Mouse (Mus musculus): Measurements from ENCODE around the gene Sebox. TPM values are rescaled to one million over a fixed set of nuclear protein-coding genes. Genes with fewer than 3 reads are reported as not detected.

The Sebox gene
- polyA plus RNA-seq, 1 experiment from 2014 or later: not detected

GRCm38 (mm10) chr11:78495904-78496303 is 7.3 kb upstream of the Sebox start:
- H3K4me1 ChIP-seq (ENCODE audit: control insufficient read depth, insufficient read depth, low read length): peaks cover 10% of the 10 kb centered on the region
- no peak for ATAC-seq (replicated peaks; ENCODE audit: extremely low read depth, insufficient read depth, low FRiP score)
- no peak overlapping the region for H3K4me3 ChIP-seq (ENCODE audit: low read length)
- no peaks in the 10 kb centered on the region for H3K36me3 ChIP-seq (ENCODE audit: control insufficient read depth, insufficient read depth)
- no peaks in the 10 kb centered on the region for H3K9me3 ChIP-seq (replicated peaks; ENCODE audit: control insufficient read depth, low read length)
- H3K27me3 ChIP-seq (ENCODE audit: control insufficient read depth, insufficient read depth, low read length): peaks cover 70% of the 10 kb centered on the region
- no peak overlapping the region for H3K27ac ChIP-seq (ENCODE audit: low read length)
- WGBS: 5% methylated on average over 6 of the region's 6 CpGs
- H3K9ac ChIP-seq (ENCODE audit: low read length): no peak overlapping the region
- no peak overlapping the region for H3K4me2 ChIP-seq (ENCODE audit: low read depth, low read length)

GRCm38 (mm10) chr11:78497071-78497541 is 6.1 kb upstream of the Sebox start:
- H3K36me3 ChIP-seq (ENCODE audit: control insufficient read depth, insufficient read depth): no peaks in the 10 kb centered on the region
- H3K4me3 ChIP-seq (ENCODE audit: low read length): peak overlapping the region; percentile 56
- 0 out of 2 replicates have a peak overlapping the region, but pooled peaks have one; percentile 53 for H3K9ac ChIP-seq (ENCODE audit: low read length)
- WGBS: 1% methylated on average over 44 of the region's 44 CpGs
- H3K4me2 ChIP-seq (ENCODE audit: low read depth, low read length): peak overlapping the region; percentile 89
- peak; percentile 43; the same call in 1 of the 2 replicates for ATAC-seq (replicated peaks; ENCODE audit: extremely low read depth, insufficient read depth, low FRiP score)
- no peak overlapping the region for H3K27ac ChIP-seq (ENCODE audit: low read length)
- peaks cover 65% of the 10 kb centered on the region for H3K27me3 ChIP-seq (ENCODE audit: control insufficient read depth, insufficient read depth, low read length)
- no peaks in the 10 kb centered on the region for H3K9me3 ChIP-seq (replicated peaks; ENCODE audit: control insufficient read depth, low read length)
- H3K4me1 ChIP-seq (ENCODE audit: control insufficient read depth, insufficient read depth, low read length): peaks cover 10% of the 10 kb centered on the region

- peak; percentile 87 for ATAC-seq (replicated peaks; ENCODE audit: extremely low read depth, insufficient read depth, low FRiP score)
- H3K4me1 ChIP-seq (ENCODE audit: control insufficient read depth, insufficient read depth, low read length): peaks cover 10% of the 10 kb centered on the region
- H3K9ac ChIP-seq (ENCODE audit: low read length): 0 out of 2 replicates have a peak within 1 kb of the TSS, but pooled peaks have one; percentile 53
- H3K9me3 ChIP-seq (replicated peaks; ENCODE audit: control insufficient read depth, low read length): no peaks in the 10 kb centered on the region
- H3K27me3 ChIP-seq (ENCODE audit: control insufficient read depth, insufficient read depth, low read length): peaks cover 65% of the 10 kb centered on the region
- no peaks in the 10 kb centered on the region for H3K36me3 ChIP-seq (ENCODE audit: control insufficient read depth, insufficient read depth)
- H3K4me3 ChIP-seq (ENCODE audit: low read length): peak within 1 kb of the TSS; percentile 56
- 4% methylated on average over 36 of the region's 36 CpGs for WGBS
- peak within 1 kb of the TSS; percentile 89 for H3K4me2 ChIP-seq (ENCODE audit: low read depth, low read length)
- H3K27ac ChIP-seq (ENCODE audit: low read length): no peak within 1 kb of the TSS
Observed at GRCm38 (mm10) chr11:78497544-78498522, 5.4 kb upstream of the Sebox start, which contains the start of gene Sarm1. Sarm1 (minus strand) TSS chr11:78497754.

- H3K36me3 ChIP-seq (ENCODE audit: control insufficient read depth, insufficient read depth): no peaks in the 10 kb centered on the region
- H3K4me3 ChIP-seq (ENCODE audit: low read length): peak within 1 kb of the TSS; percentile 56
- H3K27ac ChIP-seq (ENCODE audit: low read length): no peak within 1 kb of the TSS
- peaks cover 10% of the 10 kb centered on the region for H3K4me1 ChIP-seq (ENCODE audit: control insufficient read depth, insufficient read depth, low read length)
- WGBS: 51% methylated on average over 7 of the region's 7 CpGs
- H3K27me3 ChIP-seq (ENCODE audit: control insufficient read depth, insufficient read depth, low read length): peaks cover 65% of the 10 kb centered on the region
- no peak within 1 kb of the TSS for H3K9ac ChIP-seq (ENCODE audit: low read length)
- ATAC-seq (replicated peaks; ENCODE audit: extremely low read depth, insufficient read depth, low FRiP score): no peak
- no peaks in the 10 kb centered on the region for H3K9me3 ChIP-seq (replicated peaks; ENCODE audit: control insufficient read depth, low read length)
- peak within 1 kb of the TSS; percentile 89 for H3K4me2 ChIP-seq (ENCODE audit: low read depth, low read length)
Observed at GRCm38 (mm10) chr11:78499004-78499403, 4.2 kb upstream of the Sebox start, which contains the start of gene Vtn. Vtn (plus strand) TSS chr11:78499091.

- ATAC-seq (replicated peaks; ENCODE audit: extremely low read depth, insufficient read depth, low FRiP score): no peak
- H3K4me2 ChIP-seq (ENCODE audit: low read depth, low read length): no peak overlapping the region
- no peak overlapping the region for H3K9ac ChIP-seq (ENCODE audit: low read length)
- H3K27ac ChIP-seq (ENCODE audit: low read length): no peak overlapping the region
- no peaks in the 10 kb centered on the region for H3K9me3 ChIP-seq (replicated peaks; ENCODE audit: control insufficient read depth, low read length)
- H3K4me3 ChIP-seq (ENCODE audit: low read length): no peak overlapping the region
- H3K4me1 ChIP-seq (ENCODE audit: control insufficient read depth, insufficient read depth, low read length): peaks cover 10% of the 10 kb centered on the region
- H3K36me3 ChIP-seq (ENCODE audit: control insufficient read depth, insufficient read depth): no peaks in the 10 kb centered on the region
- peaks cover 60% of the 10 kb centered on the region for H3K27me3 ChIP-seq (ENCODE audit: control insufficient read depth, insufficient read depth, low read length)
- 42% methylated on average over 16 of the region's 16 CpGs for WGBS
Observed at GRCm38 (mm10) chr11:78499543-78499942, 3.7 kb upstream of the Sebox start.

GRCm38 (mm10) chr11:78500623-78501202 is 2.5 kb upstream of the Sebox start:
- Histone ChIP-seq H3K9ac (ENCODE audit: low read length) (no peak overlapping the region), H3K36me3 (ENCODE audit: control insufficient read depth, insufficient read depth) (no peaks in the 10 kb centered on the region), H3K27ac (ENCODE audit: low read length) (no peak overlapping the region), H3K27me3 (ENCODE audit: control insufficient read depth, insufficient read depth, low read length) (peaks cover 51% of the 10 kb centered on the region), H3K4me2 (ENCODE audit: low read depth, low read length) (no peak overlapping the region), H3K4me3 (ENCODE audit: low read length) (no peak overlapping the region), H3K4me1 (ENCODE audit: control insufficient read depth, insufficient read depth, low read length) (peaks cover 10% of the 10 kb centered on the region), H3K9me3 (replicated peaks; ENCODE audit: control insufficient read depth, low read length) (no peaks in the 10 kb centered on the region)
- WGBS: 68% methylated on average over 9 of the region's 9 CpGs
- no peak for ATAC-seq (replicated peaks; ENCODE audit: extremely low read depth, insufficient read depth, low FRiP score)

GRCm38 (mm10) chr11:78501529-78501928 is 1.7 kb upstream of the Sebox start:
- Histone ChIP-seq H3K27me3 (ENCODE audit: control insufficient read depth, insufficient read depth, low read length) (peaks cover 44% of the 10 kb centered on the region), H3K9ac (ENCODE audit: low read length) (no peak overlapping the region), H3K36me3 (ENCODE audit: control insufficient read depth, insufficient read depth) (0 out of 2 replicates have a peak, but pooled peaks cover 4% of the 10 kb centered on the region), H3K4me1 (ENCODE audit: control insufficient read depth, insufficient read depth, low read length) (peaks cover 10% of the 10 kb centered on the region), H3K4me2 (ENCODE audit: low read depth, low read length) (no peak overlapping the region), H3K4me3 (ENCODE audit: low read length) (no peak overlapping the region), H3K27ac (ENCODE audit: low read length) (no peak overlapping the region), H3K9me3 (replicated peaks; ENCODE audit: control insufficient read depth, low read length) (no peaks in the 10 kb centered on the region)
- no peak for ATAC-seq (replicated peaks; ENCODE audit: extremely low read depth, insufficient read depth, low FRiP score)
- WGBS: 73% methylated on average over 20 of the region's 20 CpGs

- H3K9me3 ChIP-seq (replicated peaks; ENCODE audit: control insufficient read depth, low read length): no peaks in the 10 kb centered on the region
- H3K27me3 ChIP-seq (ENCODE audit: control insufficient read depth, insufficient read depth, low read length): peaks cover 10% of the 10 kb centered on the region
- no peaks in the 10 kb centered on the region for H3K4me1 ChIP-seq (ENCODE audit: control insufficient read depth, insufficient read depth, low read length)
- H3K36me3 ChIP-seq (ENCODE audit: control insufficient read depth, insufficient read depth): peaks cover 15% of the 10 kb centered on the region
- WGBS: 73% methylated on average over 3 of the region's 3 CpGs
- no peak overlapping the region for H3K27ac ChIP-seq (ENCODE audit: low read length)
- H3K4me2 ChIP-seq (ENCODE audit: low read depth, low read length): no peak overlapping the region
- ATAC-seq (replicated peaks; ENCODE audit: extremely low read depth, insufficient read depth, low FRiP score): no peak
- H3K4me3 ChIP-seq (ENCODE audit: low read length): no peak overlapping the region
- H3K9ac ChIP-seq (ENCODE audit: low read length): no peak overlapping the region
Observed at GRCm38 (mm10) chr11:78505430-78505829, 2.2 kb downstream of the Sebox start.

GRCm38 (mm10) chr11:78509148-78509547 is 5.9 kb downstream of the Sebox start:
- H3K27ac ChIP-seq (ENCODE audit: low read length): no peak overlapping the region
- H3K27me3 ChIP-seq (ENCODE audit: control insufficient read depth, insufficient read depth, low read length): no peaks in the 10 kb centered on the region
- no peak overlapping the region for H3K4me3 ChIP-seq (ENCODE audit: low read length)
- WGBS: 79% methylated on average over 5 of the region's 5 CpGs
- peaks cover 15% of the 10 kb centered on the region for H3K36me3 ChIP-seq (ENCODE audit: control insufficient read depth, insufficient read depth)
- H3K9me3 ChIP-seq (replicated peaks; ENCODE audit: control insufficient read depth, low read length): no peaks in the 10 kb centered on the region
- no peak for ATAC-seq (replicated peaks; ENCODE audit: extremely low read depth, insufficient read depth, low FRiP score)
- no peak overlapping the region for H3K4me2 ChIP-seq (ENCODE audit: low read depth, low read length)
- peaks cover 12% of the 10 kb centered on the region for H3K4me1 ChIP-seq (ENCODE audit: control insufficient read depth, insufficient read depth, low read length)
- H3K9ac ChIP-seq (ENCODE audit: low read length): no peak overlapping the region
